In the genomic region with DNA sequence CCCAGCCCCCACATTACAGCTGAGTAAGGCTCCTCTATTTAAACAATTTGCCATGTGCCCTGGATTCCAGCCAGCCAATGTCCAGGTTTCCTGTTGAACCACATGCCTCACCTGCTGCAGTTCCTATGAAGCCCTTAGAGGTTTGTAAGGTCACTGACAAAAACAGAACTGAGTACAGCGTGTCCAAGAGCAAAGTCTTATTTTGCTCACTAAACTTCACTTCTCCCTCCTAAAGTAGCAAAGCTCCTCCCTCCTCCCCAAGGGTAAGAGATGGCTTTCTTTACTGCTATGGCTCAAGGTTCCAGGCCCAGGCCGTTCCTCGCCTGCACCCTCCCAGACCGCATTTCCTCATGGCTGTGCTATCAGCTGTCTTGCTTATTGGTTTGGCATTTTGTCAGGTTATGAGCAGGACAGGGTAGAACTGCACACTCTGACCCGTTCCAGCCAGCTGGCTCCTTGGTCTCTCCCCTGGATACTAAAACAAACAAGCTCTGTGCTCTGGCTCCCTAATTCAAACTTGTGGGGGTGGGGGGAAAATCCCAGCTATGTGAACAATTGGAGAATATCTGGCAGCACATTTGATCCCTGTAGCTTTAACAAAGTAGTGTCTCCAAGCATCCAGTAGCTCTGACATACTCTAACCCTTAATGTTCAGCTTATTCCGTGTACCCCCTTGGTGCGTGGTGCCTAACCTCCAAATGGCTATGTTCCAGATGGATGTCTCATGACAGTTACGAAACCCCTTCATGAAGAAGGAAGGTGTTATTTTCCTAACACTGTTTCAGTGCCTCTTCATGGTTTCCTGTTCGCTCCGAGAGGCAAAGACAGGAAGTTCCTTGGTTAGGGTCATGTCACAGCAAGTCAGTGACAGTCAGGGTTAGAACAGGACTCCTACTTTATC, we compare ENCODE assay signal across 7 mouse cellular contexts. TPM values are rescaled to one million over a fixed set of nuclear protein-coding genes. Genes with fewer than 3 reads are reported as not detected.
DNase-seq lines count a peak whose midpoint lies in the region; ATAC-seq lines count a peak whose summit lies in the region.

No protein-coding gene starts in this region.

- intact Hi-C loops in gastrocnemius, postnatal 36 days (cut with DNase I): no loop called here
- intact Hi-C loops in left cerebral cortex, postnatal 10 days (cut with DNase I): no loop called here

- H3K36me3 ChIP-seq in intestine, embryonic 16.5 days (ENCODE audit: control insufficient read depth, insufficient read depth, low read length): peaks cover 6% of the 10 kb centered on the region; the same call in 1 of the 2 replicates
- peaks cover 4% of the 10 kb centered on the region; the same call in 1 of the 2 replicates for H3K36me3 ChIP-seq in stomach, embryonic 16.5 days (ENCODE audit: control insufficient read depth, insufficient read depth, low read length)

- H3K4me2 ChIP-seq in intestine, embryonic 16.5 days (ENCODE audit: low read depth, low read length): no peak overlapping the region
- 0 out of 2 replicates have a peak overlapping the region, but pooled peaks have one; percentile 10 for H3K4me2 ChIP-seq in stomach, embryonic 16.5 days (ENCODE audit: low read depth, low read length)

- no peaks in the 10 kb centered on the region for H3K9me3 ChIP-seq in intestine, embryonic 16.5 days (ENCODE audit: control insufficient read depth, low read length)
- no peaks in the 10 kb centered on the region for H3K9me3 ChIP-seq in stomach, embryonic 16.5 days (replicated peaks; ENCODE audit: control insufficient read depth, low read length)

- WGBS in intestine, embryonic 16.5 days: 57% methylated on average over 10 of the region's 10 CpGs
- WGBS in stomach, embryonic 16.5 days: 49% methylated on average over 10 of the region's 10 CpGs

- H3K27me3 ChIP-seq in intestine, embryonic 16.5 days (replicated peaks; ENCODE audit: control insufficient read depth, insufficient read depth, low read length): no peaks in the 10 kb centered on the region
- no peaks in the 10 kb centered on the region for H3K27me3 ChIP-seq in stomach, embryonic 16.5 days (ENCODE audit: control insufficient read depth, insufficient read depth, low read length)

- peak overlapping the region; percentile 47 for H3K27ac ChIP-seq in intestine, embryonic 16.5 days (ENCODE audit: low read length)
- H3K27ac ChIP-seq in stomach, embryonic 16.5 days (ENCODE audit: low read length): peak overlapping the region; percentile 84

- H3K4me1 ChIP-seq in intestine, embryonic 16.5 days (ENCODE audit: control insufficient read depth, insufficient read depth, low read length): peaks cover 2% of the 10 kb centered on the region; the same call in 1 of the 2 replicates
- H3K4me1 ChIP-seq in stomach, embryonic 16.5 days (ENCODE audit: control insufficient read depth, insufficient read depth, low read length): peaks cover 11% of the 10 kb centered on the region

- no peak overlapping the region for H3K9ac ChIP-seq in intestine, embryonic 16.5 days (ENCODE audit: low read depth, low read length)
- H3K9ac ChIP-seq in stomach, embryonic 16.5 days (ENCODE audit: low read length): no peak overlapping the region; the same call in 1 of the 2 replicates

- peak; percentile 99 for DNase-seq in adipocyte (ENCODE audit: low spot score)
- peak; percentile 70 to 78 for DNase-seq in cerebellum, adult 18-20 months
- peak; percentile 67 to 81 for DNase-seq in gastrocnemius, postnatal 36 days
- DNase-seq in left cerebral cortex, postnatal 10 days (ENCODE audit: extremely low spot score in 1 of 2, low spot score in 2 of 2): peak; percentile 52 to 79

- ATAC-seq in intestine, embryonic 16.5 days: peak; percentile 97
- peak; percentile 80 for ATAC-seq in megakaryocyte, adult 5-6 weeks (ENCODE audit: poor library complexity, severe bottlenecking)
- peak; percentile 96 for ATAC-seq in stomach, embryonic 16.5 days (ENCODE audit: insufficient read depth, low FRiP score)

- H3K4me3 ChIP-seq in intestine, embryonic 16.5 days (ENCODE audit: low read length): no peak overlapping the region
- H3K4me3 ChIP-seq in stomach, embryonic 16.5 days (replicated peaks; ENCODE audit: low read length): no peak overlapping the region

RNA-seq across cellular contexts. Expression of gene Dclre1b, which starts 7.4 kb away (rescaled TPM):
- 1 to 10 TPM; 2.5 to 5.1 TPM for total RNA-seq in gastrocnemius, postnatal 36 days (2021)
- 19.1 and 21.1 TPM in 2 replicates for polyA plus RNA-seq in intestine, embryonic 16.5 days (2015; fragmentation: Nextera tagmentation; extraction: Ambion mirVana)
- 1 to 10 TPM; 7.9 to 8.9 TPM for total RNA-seq in left cerebral cortex, postnatal 10 days (2021)
- total RNA-seq in megakaryocyte, adult 5-6 weeks (2015): 33.1 and 37.1 TPM in 2 replicates
- 23.4 and 24.5 TPM in 2 replicates for total RNA-seq in megakaryocyte, adult 5-6 weeks (2017)
- polyA plus RNA-seq in stomach, embryonic 16.5 days (2015; fragmentation: Nextera tagmentation; extraction: Ambion mirVana): 17.6 and 20.0 TPM in 2 replicates

RNA-seq across cellular contexts. Expression of gene Ap4b1, which starts 7.4 kb away (rescaled TPM):
- total RNA-seq in gastrocnemius, postnatal 36 days (2021): 10 to 100 TPM in 1 of 2 experiments, 1 to 10 TPM in 1; 7.4 to 10.8 TPM
- 21.0 and 21.8 TPM in 2 replicates for polyA plus RNA-seq in intestine, embryonic 16.5 days (2015; fragmentation: Nextera tagmentation; extraction: Ambion mirVana)
- total RNA-seq in left cerebral cortex, postnatal 10 days (2021): 10 to 100 TPM; 13.6 to 15.7 TPM
- total RNA-seq in megakaryocyte, adult 5-6 weeks (2015): 19.2 and 20.2 TPM in 2 replicates
- total RNA-seq in megakaryocyte, adult 5-6 weeks (2017): 17.8 TPM in 2 replicates
- polyA plus RNA-seq in stomach, embryonic 16.5 days (2015; fragmentation: Nextera tagmentation; extraction: Ambion mirVana): 20.1 and 22.0 TPM in 2 replicates

RNA-seq across cellular contexts. Expression of gene Gm43064, which starts 7.5 kb away (rescaled TPM):
- total RNA-seq in gastrocnemius, postnatal 36 days (2021): under 1 TPM in 1 of 2 experiments, not detected in 1; 0.49 TPM
- polyA plus RNA-seq in intestine, embryonic 16.5 days (2015; fragmentation: Nextera tagmentation; extraction: Ambion mirVana): 0.45 and 0.69 TPM in 2 replicates
- not detected for total RNA-seq in left cerebral cortex, postnatal 10 days (2021)
- total RNA-seq in megakaryocyte, adult 5-6 weeks (2015): 0.32 and 0.45 TPM in 2 replicates
- total RNA-seq in megakaryocyte, adult 5-6 weeks (2017): not detected in 2 replicates
- polyA plus RNA-seq in stomach, embryonic 16.5 days (2015; fragmentation: Nextera tagmentation; extraction: Ambion mirVana): 1.1 TPM in 1 of 2 replicates, not detected in the other

RNA-seq across cellular contexts. Expression of gene Hipk1, which starts 10.5 kb away (rescaled TPM):
- 10 to 100 TPM; 53.8 to 61.3 TPM for total RNA-seq in gastrocnemius, postnatal 36 days (2021)
- 6.3 and 7.1 TPM in 2 replicates for polyA plus RNA-seq in intestine, embryonic 16.5 days (2015; fragmentation: Nextera tagmentation; extraction: Ambion mirVana)
- total RNA-seq in left cerebral cortex, postnatal 10 days (2021): 10 to 100 TPM; 70.3 to 75.2 TPM
- 287 and 324 TPM in 2 replicates for total RNA-seq in megakaryocyte, adult 5-6 weeks (2015)
- total RNA-seq in megakaryocyte, adult 5-6 weeks (2017): 142 and 182 TPM in 2 replicates
- polyA plus RNA-seq in stomach, embryonic 16.5 days (2015; fragmentation: Nextera tagmentation; extraction: Ambion mirVana): 10.9 and 11.3 TPM in 2 replicates

RNA-seq across cellular contexts. Expression of gene Bcl2l15, which starts 30.5 kb away (rescaled TPM):
- under 1 TPM in 1 of 2 experiments, not detected in 1; 0.44 TPM for total RNA-seq in gastrocnemius, postnatal 36 days (2021)
- 14.2 and 22.4 TPM in 2 replicates for polyA plus RNA-seq in intestine, embryonic 16.5 days (2015; fragmentation: Nextera tagmentation; extraction: Ambion mirVana)
- total RNA-seq in left cerebral cortex, postnatal 10 days (2021): not detected
- 0.30 and 0.76 TPM in 2 replicates for total RNA-seq in megakaryocyte, adult 5-6 weeks (2015)
- 0.22 and 2.5 TPM in 2 replicates for total RNA-seq in megakaryocyte, adult 5-6 weeks (2017)
- 0.70 and 1.3 TPM in 2 replicates for polyA plus RNA-seq in stomach, embryonic 16.5 days (2015; fragmentation: Nextera tagmentation; extraction: Ambion mirVana)
